8 mouse cellular contexts compared by ENCODE assay signal in the genomic region with DNA sequence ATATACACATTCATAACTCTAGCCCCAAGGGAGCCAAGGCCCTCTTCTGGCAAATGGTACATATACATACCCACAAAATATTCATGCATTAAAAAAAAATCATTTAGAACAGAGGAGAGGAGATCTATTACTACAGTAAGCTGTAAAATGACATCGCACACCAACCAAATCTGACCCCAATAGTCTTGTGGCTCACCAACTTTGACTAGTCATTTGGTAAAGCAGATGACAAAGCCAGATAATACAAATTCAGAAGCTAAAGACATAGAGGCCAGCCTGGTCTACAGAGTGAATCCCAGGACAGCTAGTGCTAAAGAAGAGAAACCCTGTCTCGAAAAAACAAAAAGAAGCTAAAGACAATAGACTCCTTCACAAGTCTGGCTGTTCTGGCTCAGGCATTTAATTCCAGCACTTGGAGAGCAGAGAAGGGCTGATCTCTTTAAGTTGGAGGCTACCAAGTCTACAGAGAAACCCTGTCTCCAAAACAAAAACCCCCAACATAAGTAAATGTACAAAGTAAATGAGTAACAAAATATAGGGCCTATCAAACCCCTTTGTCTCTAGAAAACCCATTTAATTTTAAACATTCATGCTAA. TPM values are rescaled to one million over a fixed set of nuclear protein-coding genes. Genes with fewer than 3 reads are reported as not detected.
A peak's percentile ranks its signal among the peaks of the same experiment; 100 is the strongest.
DNase-seq lines count a peak whose midpoint lies in the region; ATAC-seq and TF ChIP-seq lines count a peak whose summit lies in the region.

No protein-coding gene starts in this region.

- no peak overlapping the region for H3ac ChIP-seq in myocyte (ENCODE audit: control insufficient read depth, insufficient read length)

- H3K4me1 ChIP-seq in kidney, embryonic 16.5 days (ENCODE audit: insufficient read depth, low read length) = peaks cover 25% of the 10 kb centered on the region
- no peaks in the 10 kb centered on the region for H3K4me1 ChIP-seq in embryonic facial prominence, embryonic 11.5 days (ENCODE audit: control insufficient read depth, insufficient read depth, low read length)
- H3K4me1 ChIP-seq in intestine, embryonic 15.5 days (replicated peaks) = 0 out of 2 replicates have a peak, but pooled peaks cover 5% of the 10 kb centered on the region

- peaks cover 72% of the 10 kb centered on the region for H3K79me2 ChIP-seq in myocyte (ENCODE audit: control insufficient read depth, insufficient read depth)

- H3K27ac ChIP-seq in kidney, embryonic 16.5 days (ENCODE audit: low read length) = no peak overlapping the region
- no peak overlapping the region for H3K27ac ChIP-seq in embryonic facial prominence, embryonic 11.5 days (replicated peaks; ENCODE audit: low read depth, low read length)
- no peak overlapping the region for H3K27ac ChIP-seq in intestine, embryonic 15.5 days

- peak overlapping the region; percentile 45 for H3K4me3 ChIP-seq in kidney, embryonic 16.5 days (ENCODE audit: low read length)
- peak overlapping the region; percentile 90 for H3K4me3 ChIP-seq in embryonic facial prominence, embryonic 11.5 days (ENCODE audit: low read depth, low read length)
- H3K4me3 ChIP-seq in intestine, embryonic 15.5 days (replicated peaks) = peak overlapping the region; percentile 16
- H3K4me3 ChIP-seq in myocyte = peak overlapping the region; percentile 92

- ATAC-seq in kidney, embryonic 16.5 days (ENCODE audit: low FRiP score, low TSS enrichment) = no peak
- no peak for ATAC-seq in embryonic facial prominence, embryonic 11.5 days (replicated peaks; ENCODE audit: insufficient number of reproducible peaks, low FRiP score, low TSS enrichment, low read depth)
- no peak for ATAC-seq in intestine, embryonic 15.5 days

- no peak for DNase-seq in kidney, adult 9 months
- DNase-seq in embryonic facial prominence, embryonic 11.5 days (ENCODE audit: low spot score) = no peak
- DNase-seq in right cerebral cortex, postnatal 25 days = no peak
- DNase-seq in right cerebral cortex, postnatal 36 days (ENCODE audit: low spot score in 2 of 2) = no peak
- no peak for DNase-seq in cerebellum, postnatal 25 days

- peaks cover 19% of the 10 kb centered on the region for H3K36me3 ChIP-seq in kidney, embryonic 16.5 days (ENCODE audit: insufficient read depth, low read length)
- H3K36me3 ChIP-seq in embryonic facial prominence, embryonic 11.5 days (replicated peaks; ENCODE audit: control insufficient read depth, insufficient read depth, low read depth, low read length) = peaks cover 11% of the 10 kb centered on the region
- peaks cover 9% of the 10 kb centered on the region; the same call in 1 of the 2 replicates for H3K36me3 ChIP-seq in intestine, embryonic 15.5 days
- H3K36me3 ChIP-seq in myocyte (ENCODE audit: control insufficient read depth, insufficient read depth) = peaks cover 21% of the 10 kb centered on the region

- peak overlapping the region; percentile 92 for H3K4me2 ChIP-seq in kidney, embryonic 16.5 days (replicated peaks; ENCODE audit: low read depth, low read length)
- peak overlapping the region; percentile 64 for H3K4me2 ChIP-seq in embryonic facial prominence, embryonic 11.5 days (ENCODE audit: low read depth, low read length)
- H3K4me2 ChIP-seq in intestine, embryonic 15.5 days (replicated peaks) = peak overlapping the region; percentile 64
- H3K4me2 ChIP-seq in myocyte (ENCODE audit: low read depth) = peak overlapping the region; percentile 77

- WGBS in kidney, embryonic 16.5 days = 32% methylated on average over 2 of the region's 2 CpGs
- 49% methylated on average over 2 of the region's 2 CpGs for WGBS in embryonic facial prominence, embryonic 11.5 days
- 52% methylated on average over 2 of the region's 2 CpGs for WGBS in intestine, embryonic 15.5 days

- no peaks in the 10 kb centered on the region for H3K27me3 ChIP-seq in kidney, embryonic 16.5 days (ENCODE audit: insufficient read depth, low read length)
- no peaks in the 10 kb centered on the region for H3K27me3 ChIP-seq in embryonic facial prominence, embryonic 11.5 days (ENCODE audit: control insufficient read depth, insufficient read depth, low read length)
- no peaks in the 10 kb centered on the region for H3K27me3 ChIP-seq in intestine, embryonic 15.5 days (replicated peaks)
- H3K27me3 ChIP-seq in myocyte (ENCODE audit: control insufficient read depth, insufficient read depth, insufficient read length) = no peaks in the 10 kb centered on the region

- no peak for TF ChIP-seq POLR2A in myocyte (IDR thresholded peaks at IDR 0.05; ENCODE audit: insufficient read length, low read depth)

- H3K9ac ChIP-seq in kidney, embryonic 16.5 days (replicated peaks; ENCODE audit: low read length) = peak overlapping the region; percentile 10
- no peak overlapping the region for H3K9ac ChIP-seq in embryonic facial prominence, embryonic 11.5 days (replicated peaks; ENCODE audit: low read length)
- H3K9ac ChIP-seq in intestine, embryonic 15.5 days = no peak overlapping the region

- no peaks in the 10 kb centered on the region for H3K9me3 ChIP-seq in kidney, embryonic 16.5 days (ENCODE audit: low read length)
- no peaks in the 10 kb centered on the region for H3K9me3 ChIP-seq in embryonic facial prominence, embryonic 11.5 days (replicated peaks; ENCODE audit: control insufficient read depth, low read length)
- H3K9me3 ChIP-seq in intestine, embryonic 15.5 days = no peaks in the 10 kb centered on the region

TF ChIP-seq in myocyte, 11 proteins besides CTCF, POLR2A, EP300 and RAD21:
- TF ChIP-seq MYOD1 (IDR thresholded peaks at IDR 0.05; ENCODE audit: control insufficient read depth in 1 of 3, insufficient read length in 2 of 3, low read depth in 2 of 3) (no peak), MYOG (IDR thresholded peaks at IDR 0.05; ENCODE audit: control insufficient read depth in 1 of 3, insufficient read depth in 1 of 3, insufficient read length in 2 of 3, low read depth in 2 of 3) (no peak), TCF12 (IDR thresholded peaks at IDR 0.05; ENCODE audit: insufficient read depth, poor library complexity, severe bottlenecking) (no peak)
TF ChIP-seq in myocyte: peak in this region for 0.

RNA-seq across cellular contexts. Expression of gene Dhx9, which starts 2.2 kb away (rescaled TPM):
- 23.2 and 30.0 TPM in 2 replicates for polyA plus RNA-seq in kidney, embryonic 16.5 days (2015; fragmentation: Nextera tagmentation; extraction: Ambion mirVana)
- polyA plus RNA-seq in embryonic facial prominence, embryonic 11.5 days (2014; fragmentation: Nextera tagmentation; extraction: Ambion mirVana) = 25.6 and 26.6 TPM in 2 replicates
- polyA plus RNA-seq in intestine, embryonic 15.5 days (2015; fragmentation: Nextera tagmentation; extraction: Ambion mirVana) = 26.6 and 30.6 TPM in 2 replicates
- 25.2 TPM for polyA plus RNA-seq in myocyte (2012; fragmentation: generic; extraction: Trizol)

Comparison
In these comparisons a context has a peak if more than half of its experiments do, and no peak if none do; other contexts are left out.
1. H3K4me3 ChIP-seq: peak in every context shown above with its lines; median percentile 92 in myocyte; 90 in embryonic facial prominence, embryonic 11.5 days; 45 in kidney, embryonic 16.5 days; 16 in intestine, embryonic 15.5 days.